Mouse (Mus musculus) adipocyte (in vitro differentiated cells): ENCODE measurements around the gene Plbd2.

Source experiments
- DNase-seq: peaks from one replicate; pipeline ENCODE4 v3.0.0-alpha.2; 2016; ENCODE audit warnings: low spot score

Plbd2 gene

GRCm38 (mm10) chr5:120436885-120437495 lies 66.4 kb downstream of the Plbd2 start:
- no peak for DNase-seq

- DNase-seq, result no peak
These were observed 67.5 kb downstream of the Plbd2 start for GRCm38 (mm10) chr5:120435731-120436501.

- no peak for DNase-seq
These were observed 68.3 kb downstream of the Plbd2 start for GRCm38 (mm10) chr5:120435006-120435681.

GRCm38 (mm10) chr5:120434231-120434735 lies 69.1 kb downstream of the Plbd2 start:
- no peak for DNase-seq
